Mouse (Mus musculus) spleen, adult 18-20 months (tissue): ENCODE results near the gene Nup210l.
"Not testable (repeated sequence)": the region's sequence is repeated elsewhere in the genome, so short reads cannot be mapped to it uniquely, and the experiment has no call there.

Experiments used
- DNase-seq, 2 experiments: peaks; one replicate each; pipeline ENCODE4 v3.0.0; 2022; ENCODE audit warnings: mixed read lengths in 2 of 2

Nup210l gene

DNA sequence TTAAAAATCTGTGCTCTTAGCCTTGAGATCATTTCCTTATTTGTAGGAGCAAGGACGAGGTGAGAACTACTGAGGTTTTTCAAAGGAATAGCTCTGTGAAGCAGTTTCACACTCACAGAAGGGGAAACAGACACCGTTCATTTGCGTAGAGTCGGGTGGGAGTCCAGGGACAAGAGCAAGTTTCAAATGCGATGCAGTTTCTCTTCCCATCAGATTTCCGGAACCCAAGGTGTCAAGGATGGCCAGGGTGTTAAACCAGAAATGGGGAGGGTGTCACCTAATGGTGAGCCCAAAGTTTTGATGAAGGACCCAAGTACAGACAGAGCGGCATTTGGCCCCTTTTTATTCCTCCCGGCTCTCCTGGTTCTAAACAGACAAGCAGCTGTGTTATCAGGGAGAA is 127.1 kb downstream of the Nup210l start:
- peak in 1 of 2 experiments; percentile 24 for DNase-seq

GRCm38 (mm10) chr3:90231507-90232333 is 127.8 kb downstream of the Nup210l start, which contains the start of gene Jtb:
TSS of gene Jtb (plus strand) at chr3:90231597.
- DNase-seq = peak; percentile 83 to 88

- no peak for DNase-seq
These were observed 137.3 kb downstream of the Nup210l start for GRCm38 (mm10) chr3:90241251-90241650.

DNA sequence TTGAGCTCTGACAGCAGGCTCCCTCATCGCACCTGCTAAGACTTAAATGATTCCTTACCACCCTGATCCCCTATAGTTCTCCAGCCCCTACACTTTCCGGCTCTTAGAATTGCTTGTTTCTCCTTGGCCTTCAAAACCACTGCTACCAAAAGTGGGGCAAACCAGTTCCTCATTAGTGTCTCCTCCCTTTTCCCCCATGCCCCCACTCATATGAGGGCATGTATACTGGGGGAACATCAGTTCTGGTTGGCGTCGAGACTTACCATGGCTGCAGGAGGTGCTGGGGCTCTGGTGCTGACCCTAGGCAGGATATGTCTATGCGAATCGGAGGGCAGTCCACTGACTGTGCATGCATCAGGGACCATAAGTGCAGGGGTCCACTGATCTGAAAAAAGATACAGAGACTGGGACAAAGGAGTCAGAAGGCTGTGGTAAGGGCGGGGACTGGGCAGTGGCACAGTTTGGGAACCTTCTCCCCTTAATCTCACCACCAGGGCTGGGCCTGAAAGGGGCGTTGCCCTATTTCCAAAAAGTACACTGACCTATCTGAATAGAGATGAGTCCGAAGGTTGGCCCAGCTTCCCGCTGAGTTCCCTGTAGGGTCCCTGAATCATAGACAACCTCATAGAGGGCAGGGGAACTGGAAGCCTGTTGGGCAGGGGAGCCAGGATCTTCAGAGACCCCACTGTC is 137.9 kb downstream of the Nup210l start:
- no peak for DNase-seq

DNA sequence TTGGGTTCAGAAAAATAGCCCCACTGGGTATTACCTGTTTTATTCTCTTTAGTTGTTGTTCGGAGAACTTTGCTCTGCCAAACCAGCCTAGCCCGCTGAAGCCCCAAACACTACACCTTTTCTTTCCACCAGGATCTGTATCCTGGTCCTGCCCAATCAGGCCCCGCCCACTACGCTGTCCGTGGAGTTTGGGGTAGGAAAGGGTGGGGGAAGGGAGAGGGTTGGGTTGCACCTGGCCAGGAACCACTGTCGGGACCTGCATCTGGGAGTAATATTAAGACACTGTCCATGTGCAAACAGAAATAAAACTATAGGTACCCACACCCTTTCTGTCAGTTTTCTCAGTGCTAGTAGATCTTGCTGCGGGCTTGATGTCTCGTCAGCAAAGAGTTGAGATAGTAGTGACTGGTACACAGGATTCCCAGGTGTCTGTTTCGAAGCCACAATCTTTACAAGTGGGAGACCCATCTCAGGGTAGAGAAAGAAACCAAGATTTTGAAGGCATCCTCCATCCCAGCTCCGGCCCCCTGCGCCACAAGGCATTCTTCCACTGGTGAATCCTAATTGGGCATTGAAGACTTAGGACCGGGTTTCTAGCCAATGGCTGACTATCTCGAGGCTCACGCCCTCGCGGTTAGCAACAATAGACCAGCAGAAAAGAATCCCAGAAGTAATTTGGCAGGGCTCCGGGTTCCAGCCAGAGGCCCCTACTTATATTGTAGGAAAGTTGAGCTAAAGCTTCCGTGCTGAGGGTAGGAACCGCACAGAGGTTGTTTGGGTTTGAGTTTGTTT is 139.2 kb downstream of the Nup210l start, which contains the start of gene Creb3l4:
TSS of gene Creb3l4 (minus strand) at position 529 of the 792 bp plus-strand sequence.
- DNase-seq = no peak

- no peak for DNase-seq
These were observed 141.5 kb downstream of the Nup210l start for GRCm38 (mm10) chr3:90245406-90245805.

- no peak for DNase-seq
These were observed 143.7 kb downstream of the Nup210l start for GRCm38 (mm10) chr3:90247630-90247959.

- peak; percentile 84 to 86 for DNase-seq
These were observed 144.2 kb downstream of the Nup210l start, which contains the start of gene Slc39a1 for GRCm38 (mm10) chr3:90247960-90248745. TSS of gene Slc39a1 (plus strand) at chr3:90248172.

GRCm38 (mm10) chr3:90248746-90249100 is 144.8 kb downstream of the Nup210l start:
- DNase-seq = no peak

- DNase-seq = no peak
These were observed 146.9 kb downstream of the Nup210l start for GRCm38 (mm10) chr3:90250791-90251190.

- DNase-seq = not testable (repeated sequence)
These were observed 147.8 kb downstream of the Nup210l start for GRCm38 (mm10) chr3:90251731-90252226.

- not testable (repeated sequence) for DNase-seq
These were observed 148.7 kb downstream of the Nup210l start for GRCm38 (mm10) chr3:90252659-90253058.

DNA sequence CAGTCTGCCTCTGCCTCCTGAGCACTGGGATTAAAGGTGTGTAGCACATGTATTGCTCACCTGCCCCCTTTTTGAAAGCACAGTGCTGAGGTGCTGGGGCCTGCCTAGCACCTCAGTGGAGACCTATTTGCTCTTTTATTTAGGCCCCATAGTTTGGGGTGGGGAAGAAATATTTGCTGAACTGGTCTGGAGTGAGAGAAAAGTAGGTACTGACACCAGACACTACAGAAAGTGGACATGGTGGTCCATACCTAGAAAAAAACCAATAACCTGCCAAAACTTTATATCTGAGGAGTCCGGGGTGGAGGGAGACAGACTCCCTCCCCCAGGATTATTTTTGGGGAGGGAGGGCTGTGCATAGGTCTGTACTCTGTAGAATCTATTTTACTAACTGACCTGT is 149.2 kb downstream of the Nup210l start:
- DNase-seq = not testable (repeated sequence)

- peak; percentile 85 to 91 for DNase-seq
These were observed 149.9 kb downstream of the Nup210l start, which contains the start of gene Crtc2 for GRCm38 (mm10) chr3:90253653-90254418. TSS of gene Crtc2 (plus strand) at chr3:90254163.

GRCm38 (mm10) chr3:90254419-90255193 is 150.7 kb downstream of the Nup210l start:
- DNase-seq = peak in 1 of 2 experiments; percentile 39

- no peak for DNase-seq
These were observed 151.2 kb downstream of the Nup210l start for GRCm38 (mm10) chr3:90255194-90255565.

- DNase-seq = no peak
These were observed 151.9 kb downstream of the Nup210l start for GRCm38 (mm10) chr3:90255784-90256353.

GRCm38 (mm10) chr3:90256731-90257530 is 153.0 kb downstream of the Nup210l start:
- no peak for DNase-seq

- DNase-seq = no peak
These were observed 154.6 kb downstream of the Nup210l start for GRCm38 (mm10) chr3:90258521-90258920.
